Mouse (Mus musculus): ENCODE measurements around the gene Plin4.
A peak's percentile ranks its signal among the peaks of the same experiment; 100 is the strongest.

Gene Plin4

GRCm38 (mm10) chr17:56109219-56110051 is at the start of gene Plin4:
Gene Plin4, minus strand, starts transcription at chr17:56109803.
- no peak for DNase-seq

- DNase-seq, result peak; percentile 26 to 46
Measured at GRCm38 (mm10) chr17:56153643-56154042, 44.0 kb upstream of the Plin4 start.

- no peak for DNase-seq
Measured at GRCm38 (mm10) chr17:56149897-56150296, 40.3 kb upstream of the Plin4 start.

GRCm38 (mm10) chr17:56148790-56149618 is 39.4 kb upstream of the Plin4 start:
- no peak for DNase-seq

- no peak for DNase-seq
Measured at GRCm38 (mm10) chr17:56148280-56148679, 38.7 kb upstream of the Plin4 start.

GRCm38 (mm10) chr17:56147420-56147819 is 37.8 kb upstream of the Plin4 start:
- no peak for DNase-seq

- DNase-seq, result no peak
Measured at GRCm38 (mm10) chr17:56146131-56146530, 36.5 kb upstream of the Plin4 start.

GRCm38 (mm10) chr17:56144546-56144945 is 34.9 kb upstream of the Plin4 start:
- DNase-seq, result no peak

GRCm38 (mm10) chr17:56141702-56142605 is 32.4 kb upstream of the Plin4 start:
- DNase-seq, result peak; percentile 78 to 80

GRCm38 (mm10) chr17:56139858-56140595 is 30.4 kb upstream of the Plin4 start, which contains the start of gene Sema6b:
Gene Sema6b, minus strand, starts transcription at chr17:56140343.
- peak; percentile 83 to 86 for DNase-seq

GRCm38 (mm10) chr17:56139355-56139754 is 29.8 kb upstream of the Plin4 start:
- peak in 1 of 2 experiments; percentile 51 for DNase-seq

GRCm38 (mm10) chr17:56137839-56138613 is 28.4 kb upstream of the Plin4 start:
- no peak for DNase-seq

GRCm38 (mm10) chr17:56136558-56136957 is 27.0 kb upstream of the Plin4 start:
- DNase-seq, result no peak

- DNase-seq, result peak; percentile 56 to 66
Measured at GRCm38 (mm10) chr17:56134463-56134971, 24.9 kb upstream of the Plin4 start.

- DNase-seq, result no peak
Measured at GRCm38 (mm10) chr17:56133457-56134363, 24.1 kb upstream of the Plin4 start.

GRCm38 (mm10) chr17:56132661-56133060 is 23.1 kb upstream of the Plin4 start:
- peak; percentile 72 to 76 for DNase-seq

- DNase-seq, result peak; percentile 75 to 78
Measured at GRCm38 (mm10) chr17:56131814-56132213, 22.2 kb upstream of the Plin4 start.

GRCm38 (mm10) chr17:56131136-56131535 is 21.5 kb upstream of the Plin4 start:
- DNase-seq, result no peak

- DNase-seq, result peak in 1 of 2 experiments; percentile 48
Measured at GRCm38 (mm10) chr17:56128246-56128645, 18.6 kb upstream of the Plin4 start.

GRCm38 (mm10) chr17:56126175-56126574 is 16.6 kb upstream of the Plin4 start:
- no peak for DNase-seq
